Mouse (Mus musculus) E14TG2a.4 (cell line): Measurements from ENCODE around the gene Actr5.

Experiments used
- CTCF ChIP-seq: conservative IDR thresholded peaks from 2 replicates; pipeline ENCODE4 v1.5.1; 2014; ENCODE audit warnings: low read length
- POU5F1 ChIP-seq: IDR thresholded peaks from 2 replicates; pipeline ENCODE4 v1.6.1; 2014; ENCODE audit warnings: low read length, borderline replicate concordance

DNA sequence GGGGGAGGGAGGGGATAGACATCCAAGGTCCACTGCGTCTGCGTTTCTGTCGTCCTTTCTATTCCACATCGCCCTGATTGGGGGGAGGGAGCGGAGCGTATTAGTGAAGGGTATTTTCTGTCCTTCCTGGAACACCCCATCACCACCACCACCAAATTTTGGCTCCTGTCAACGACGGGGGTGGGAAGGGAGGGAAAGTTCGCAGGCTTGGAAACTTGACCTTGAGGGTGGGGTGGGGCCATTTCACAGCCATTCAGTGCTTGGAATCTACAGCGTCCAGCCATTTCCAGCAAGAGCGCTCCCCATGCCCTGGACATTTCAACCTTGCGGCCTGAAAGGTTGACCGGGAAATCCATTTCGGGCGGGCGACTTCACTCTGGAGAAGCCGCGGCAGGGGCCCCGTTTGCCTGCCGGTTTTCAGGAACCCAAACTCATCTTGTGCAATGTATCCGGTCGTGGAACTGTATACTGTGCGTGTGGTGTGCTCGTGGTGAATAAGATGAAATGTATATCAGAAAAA, 9.5 kb upstream of the Actr5 start:
- TF ChIP-seq CTCF (no peak), POU5F1 (no peak)
